Mouse (Mus musculus) B cell, adult 62 days (primary cell): ENCODE data around the gene Cdkl2. TPM values are rescaled to one million over a fixed set of nuclear protein-coding genes. Genes with fewer than 3 reads are reported as not detected.

ENCODE experiments used
- total RNA-seq: library from RNA; stranded (reverse); gene quantifications from 4 replicates; pipeline ENCODE4 v1.2.4, GENCODE M21; 2023

Gene Cdkl2
- total RNA-seq = 0.38 to 1.2 TPM (median 0.66 TPM) in 4 replicates

DNA sequence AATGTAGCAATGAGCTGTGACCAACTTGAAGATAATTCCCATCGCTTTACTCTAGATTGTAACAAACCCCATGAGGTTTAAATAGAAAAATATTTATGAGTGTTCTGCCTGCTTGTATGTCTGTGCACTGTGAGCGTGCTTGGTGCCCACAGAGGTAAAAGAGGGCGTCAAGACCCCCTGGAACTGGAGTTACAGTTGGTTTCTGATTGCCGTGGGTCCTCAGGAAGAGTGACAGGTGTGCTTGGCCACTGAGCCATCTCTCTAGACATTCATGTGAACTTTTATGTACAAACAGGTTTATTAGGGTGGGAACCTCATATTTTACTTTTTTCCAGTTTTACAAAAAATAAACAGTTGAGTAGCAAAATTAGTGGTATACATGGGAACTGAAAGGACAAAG is at the start of gene Cdkl2:
Gene Cdkl2, minus strand, starts transcription at position 101 of the 400 bp plus-strand sequence.

DNA sequence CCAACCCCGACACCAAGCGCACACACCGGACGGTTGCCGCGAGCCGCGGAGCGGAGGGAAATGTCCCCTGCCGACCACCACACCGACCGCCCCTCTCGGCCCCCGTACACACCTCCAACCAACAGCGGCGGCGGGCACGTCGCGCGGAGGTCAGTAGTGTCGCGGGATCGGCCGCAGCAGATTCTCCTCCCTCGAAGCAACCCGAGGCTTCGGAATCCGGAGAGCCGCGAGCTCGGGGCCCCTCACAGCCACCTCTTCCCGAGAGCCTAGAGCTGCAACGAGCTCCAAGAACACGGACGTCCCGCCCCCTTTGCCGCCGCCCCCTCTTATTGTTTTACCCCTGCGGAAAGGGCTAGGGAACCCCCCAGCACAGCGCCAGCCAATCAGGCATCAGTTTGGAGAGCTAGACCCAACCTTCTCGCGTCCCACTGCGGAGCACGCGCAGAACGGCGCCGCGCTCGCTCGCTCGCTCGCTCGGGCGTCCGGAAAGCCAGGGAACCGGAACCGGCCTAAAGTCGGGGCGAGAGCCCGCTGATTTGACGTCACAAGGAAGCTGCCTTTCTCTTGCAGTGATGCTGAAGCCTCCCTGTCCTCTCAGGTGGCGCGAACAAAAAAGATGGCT is 39.8 kb upstream of the Cdkl2 start, which contains the start of gene G3bp2:
Gene G3bp2, minus strand, starts transcription at position 303 of the 622 bp plus-strand sequence.

DNA sequence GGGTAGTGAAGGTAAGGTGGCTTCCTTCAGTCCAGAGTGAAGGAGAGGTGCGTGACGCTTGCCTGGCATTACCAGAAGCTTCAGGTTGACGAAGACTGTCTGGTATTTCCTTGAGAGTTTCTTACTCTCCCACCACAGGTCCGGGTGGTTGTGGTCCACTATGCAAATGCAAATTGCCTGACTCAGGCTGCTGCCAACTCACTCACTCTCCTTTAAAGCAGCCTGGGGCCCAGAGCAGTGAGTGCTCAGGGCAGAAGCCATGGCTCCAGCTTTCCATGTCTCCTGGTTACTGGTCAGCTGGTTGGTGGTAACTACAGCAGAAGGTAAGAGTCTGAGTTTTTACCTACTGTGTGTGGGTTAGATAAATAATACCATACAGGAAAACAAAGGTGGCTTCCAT is 56.4 kb downstream of the Cdkl2 start, which contains the start of gene Odaph:
Gene Odaph, plus strand, starts transcription at position 240 of the 400 bp plus-strand sequence.

DNA sequence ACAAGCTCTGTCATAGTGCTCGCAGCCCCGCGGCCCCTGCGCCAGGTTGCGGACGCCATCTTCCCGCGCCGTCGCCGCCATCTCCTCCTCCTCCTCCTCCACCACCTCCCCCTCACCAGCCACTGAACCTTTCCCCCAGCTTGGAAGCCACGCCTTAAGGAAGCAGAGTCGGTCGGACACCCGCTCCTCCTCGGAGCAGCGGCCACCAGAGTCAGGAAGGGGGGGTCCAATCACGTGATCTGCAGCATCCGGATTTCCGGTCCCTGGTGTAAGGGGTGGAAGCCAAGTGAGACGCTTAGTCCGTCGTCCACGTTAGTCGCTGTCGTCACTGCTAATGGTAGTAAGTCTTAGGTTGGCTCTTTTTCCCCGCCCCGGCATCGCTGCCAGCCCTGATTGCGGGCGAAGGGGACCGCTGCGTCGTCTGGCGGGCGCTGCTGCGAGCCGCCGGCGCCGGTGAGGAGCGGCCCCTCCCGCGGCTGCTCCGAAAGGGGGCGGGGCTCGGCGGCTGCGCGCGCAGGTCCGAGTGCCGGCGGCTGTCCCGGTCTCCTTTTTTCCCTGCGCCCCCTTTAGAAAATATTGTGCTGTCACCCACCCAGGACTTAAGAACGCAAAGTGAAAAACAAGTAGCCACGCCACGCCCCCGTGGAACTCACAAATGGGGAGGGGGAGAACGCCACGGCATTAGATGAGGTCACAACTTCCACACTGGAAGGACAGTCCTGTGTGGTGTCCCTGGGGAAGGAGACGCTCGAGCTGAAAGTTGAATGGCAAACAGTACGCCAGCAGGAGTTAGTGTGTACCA is 80.8 kb downstream of the Cdkl2 start, which contains the start of gene Rchy1:
Gene Rchy1, minus strand, starts transcription at position 430 of the 802 bp plus-strand sequence.

Other genes starting within 250 kb of the Cdkl2 start
- gene Rchy1, start 80.8 kb downstream of the Cdkl2 start, total RNA-seq = 137 to 148 TPM (median 143 TPM) in 4 replicates
- 1.7 to 3.7 TPM (median 2.0 TPM) in 4 replicates for gene Odaph, start 56.4 kb downstream of the Cdkl2 start, total RNA-seq
- gene G3bp2, start 39.8 kb upstream of the Cdkl2 start, total RNA-seq = 94.3 to 106 TPM (median 98.5 TPM) in 4 replicates
- gene Uso1, start 94.1 kb upstream of the Cdkl2 start, total RNA-seq = 64.4 to 70.7 TPM (median 68.2 TPM) in 4 replicates
- gene U90926, start 171.5 kb upstream of the Cdkl2 start, total RNA-seq = not detected in 4 replicates
- gene Ppef2, start 212.4 kb upstream of the Cdkl2 start, total RNA-seq = 0.47 to 1.0 TPM (median 0.87 TPM) in 4 replicates
- 32.2 to 34.1 TPM (median 33.2 TPM) in 4 replicates for gene Naaa, start 234.3 kb upstream of the Cdkl2 start, total RNA-seq